Mouse (Mus musculus): Measurements from ENCODE around the gene Smyd2.

DNA sequence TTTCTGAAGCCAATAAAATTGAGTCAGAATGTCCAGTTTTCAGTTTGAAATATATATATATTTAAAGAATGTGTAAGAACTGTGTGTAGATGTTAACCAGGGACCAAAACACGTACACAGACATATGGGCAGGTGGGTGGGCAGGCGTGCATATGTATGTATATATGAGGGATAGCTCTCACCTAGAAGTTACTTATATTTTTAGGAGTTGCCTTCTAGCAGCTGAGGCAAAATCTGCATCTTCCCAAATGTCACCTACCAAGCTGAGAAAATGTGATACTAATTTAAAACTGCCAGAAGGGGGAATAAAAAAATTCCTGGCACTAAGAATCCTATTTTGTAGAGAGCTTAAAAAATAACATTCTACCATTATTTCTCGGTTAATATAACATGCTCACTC, 2.4 kb downstream of the Smyd2 start:
- TF ChIP-seq POLR2A (IDR thresholded peaks at IDR 0.05; ENCODE audit: insufficient read depth, low read depth, low read length) = no peak
- no peak for TF ChIP-seq EP300 (IDR thresholded peaks at IDR 0.05; ENCODE audit: insufficient read depth, low read depth, low read length)

Measured in heart, adult 2 months (tissue).